Mouse (Mus musculus) kidney, embryonic 16.5 days (tissue): ENCODE data around the gene Fen1. TPM values are rescaled to one million over a fixed set of nuclear protein-coding genes. Genes with fewer than 3 reads are reported as not detected.

Experiments
- ATAC-seq: fragments of 200-750 bp; cut with Nextera tagmentation; 2 replicates; pipeline ENCODE4 v1.8.0; 2017; ENCODE audit warnings: moderate TSS enrichment; ENCODE audit not compliant: low FRiP score, low TSS enrichment
- H3K27ac ChIP-seq: fragments of 300-500 bp; sonication (generic); 2 replicates; pipeline ENCODE4 v1.5.1; 2014; ENCODE audit warnings: low read length
- H3K27me3 ChIP-seq: fragments of 300-500 bp; sonication (generic); 2 replicates; pipeline ENCODE4 v1.6.1; 2014; ENCODE audit warnings: low read length, control low read depth, mixed read lengths; ENCODE audit not compliant: insufficient read depth
- H3K36me3 ChIP-seq: fragments of 300-500 bp; sonication (generic); 2 replicates; pipeline ENCODE4 v1.6.1; 2014; ENCODE audit warnings: low read length, control low read depth, mixed read lengths; ENCODE audit not compliant: insufficient read depth
- H3K4me1 ChIP-seq: fragments of 300-500 bp; sonication (generic); 2 replicates; pipeline ENCODE4 v1.6.1; 2014; ENCODE audit warnings: low read length, control low read depth, mixed read lengths; ENCODE audit not compliant: insufficient read depth
- H3K4me2 ChIP-seq: fragments of 300-500 bp; sonication (generic); replicated peaks from 2 replicates; pipeline ENCODE4 v1.6.1; 2014; ENCODE audit warnings: low read depth, low read length
- H3K4me3 ChIP-seq: fragments of 300-500 bp; sonication (generic); 2 replicates; pipeline ENCODE4 v1.5.1; 2014; ENCODE audit warnings: mild to moderate bottlenecking, low read length
- H3K9ac ChIP-seq: fragments of 300-500 bp; sonication (generic); replicated peaks from 2 replicates; pipeline ENCODE4 v1.6.1; 2014; ENCODE audit warnings: low read length
- H3K9me3 ChIP-seq: fragments of 300-500 bp; sonication (generic); 2 replicates; pipeline ENCODE4 v1.6.1; 2016; ENCODE audit warnings: low read length, control low read depth
- WGBS: fragments of 180-500 bp; shearing (Covaris S2); extraction: QIAGEN DNeasy Blood & Tissue Kit; methylation state at CpG from one replicate; pipeline ENCODE4 v1.1.7; 2014; 5-methylcytosine and 5-hydroxymethylcytosine counted together
- polyA plus RNA-seq: library from polyadenylated mRNA; unstranded; fragments of >200 nt; fragmentation: Nextera tagmentation; extraction: Ambion mirVana; gene quantifications from 2 replicates; pipeline ENCODE4 v1.2.1, GENCODE M21; 2015

The Fen1 gene
- polyA plus RNA-seq, 1 experiment from 2014 or later, result 103 TPM

DNA sequence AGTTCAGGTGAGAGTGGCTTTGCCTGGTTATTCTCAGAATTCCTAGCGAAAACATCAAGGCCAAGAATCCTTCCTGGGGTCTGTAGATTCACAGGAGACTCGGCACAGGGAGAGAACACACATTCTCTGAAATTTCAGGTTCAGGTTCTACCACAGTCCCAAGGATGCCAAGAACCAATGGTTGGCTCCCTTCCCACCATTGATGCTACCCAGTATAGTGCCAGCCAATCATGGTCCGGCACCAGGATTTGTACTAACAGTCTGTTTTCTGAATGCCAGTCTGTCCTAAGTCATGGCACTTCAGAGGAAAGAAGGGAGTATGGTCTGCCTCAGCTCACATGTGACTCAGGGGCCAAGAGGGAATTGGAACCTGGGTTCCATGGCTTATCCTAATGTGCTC is 18.1 kb downstream of the Fen1 start:
- Histone ChIP-seq H3K4me1 (peaks cover 21% of the 10 kb centered on the region), H3K27me3 (no peaks in the 10 kb centered on the region), H3K4me3 (no peak overlapping the region), H3K4me2 (no peak overlapping the region), H3K36me3 (peaks cover 53% of the 10 kb centered on the region), H3K27ac (no peak overlapping the region), H3K9me3 (no peaks in the 10 kb centered on the region), H3K9ac (no peak overlapping the region)
- no peak for ATAC-seq
- WGBS, result 96% methylated on average over 3 of the region's 3 CpGs

DNA sequence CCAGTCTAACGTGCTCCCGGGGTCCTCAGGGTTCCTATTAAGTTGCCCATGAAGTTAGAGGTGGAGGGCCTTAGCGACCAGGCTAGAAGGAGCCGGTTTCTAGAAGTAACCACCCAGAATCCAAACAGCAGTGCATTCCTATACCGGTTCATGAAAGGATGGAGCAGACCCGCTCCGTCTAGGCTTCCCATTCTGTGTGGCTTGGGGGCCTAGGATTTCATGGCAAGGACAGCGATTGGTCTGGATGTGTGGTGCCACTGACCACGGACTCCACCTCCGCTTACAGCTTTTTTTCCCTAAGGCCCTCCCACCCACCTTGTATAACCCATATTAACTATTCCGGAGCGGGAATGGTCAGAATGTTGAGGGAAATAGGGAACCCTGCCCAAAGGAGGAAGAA is 19.9 kb downstream of the Fen1 start:
- Histone ChIP-seq H3K4me2 (peak overlapping the region; percentile 88), H3K4me3 (peak overlapping the region; percentile 90), H3K36me3 (peaks cover 40% of the 10 kb centered on the region), H3K9me3 (no peaks in the 10 kb centered on the region), H3K27me3 (no peaks in the 10 kb centered on the region), H3K4me1 (peaks cover 21% of the 10 kb centered on the region), H3K27ac (peak overlapping the region; percentile 94), H3K9ac (peak overlapping the region; percentile 92)
- WGBS, result 4% methylated on average over 12 of the region's 12 CpGs
- 0 out of 2 replicates have a peak, but pooled peaks have one; percentile 29 for ATAC-seq

DNA sequence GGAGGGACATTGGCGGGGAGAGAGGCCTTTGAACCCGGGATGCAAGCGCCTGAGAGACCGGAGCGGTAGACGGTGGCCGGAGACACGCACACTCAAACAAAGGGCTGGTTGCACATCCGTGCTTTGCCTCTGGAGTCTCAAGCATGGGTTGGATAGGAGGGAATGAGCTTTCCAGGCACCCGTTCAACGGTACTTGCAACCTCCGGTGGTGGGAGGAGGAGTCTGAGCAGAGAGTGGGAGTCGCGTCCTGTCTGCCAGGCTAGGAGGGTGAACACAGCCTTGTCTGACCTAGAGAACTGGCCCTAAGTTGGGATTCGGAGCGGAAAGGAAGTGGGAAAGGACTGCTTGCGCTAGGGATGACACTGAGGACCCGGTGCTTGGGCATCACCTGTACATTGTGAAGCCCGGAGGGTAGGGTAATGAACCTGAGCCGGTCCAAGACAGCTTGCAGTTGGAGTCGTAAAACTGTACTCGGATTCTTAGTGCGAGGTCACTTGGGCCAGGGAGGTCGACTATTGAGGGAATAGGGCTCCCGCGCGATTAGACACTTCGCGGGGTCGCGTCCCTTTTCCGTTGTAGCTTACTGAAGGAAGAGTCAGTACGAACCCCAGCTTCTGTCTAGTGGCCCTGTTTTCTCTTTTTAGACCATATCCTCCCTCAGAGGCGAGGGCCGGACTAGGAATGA is 20.5 kb downstream of the Fen1 start:
- ATAC-seq, result peak; percentile 73
- no peaks in the 10 kb centered on the region for H3K27me3 ChIP-seq
- peaks cover 33% of the 10 kb centered on the region for H3K36me3 ChIP-seq
- peak overlapping the region; percentile 92 for H3K9ac ChIP-seq
- peak overlapping the region; percentile 94 for H3K27ac ChIP-seq
- under 1% methylated on average over 35 of the region's 35 CpGs for WGBS
- no peaks in the 10 kb centered on the region for H3K9me3 ChIP-seq
- peak overlapping the region; percentile 88 for H3K4me2 ChIP-seq
- H3K4me3 ChIP-seq, result peak overlapping the region; percentile 90
- H3K4me1 ChIP-seq, result peaks cover 21% of the 10 kb centered on the region

DNA sequence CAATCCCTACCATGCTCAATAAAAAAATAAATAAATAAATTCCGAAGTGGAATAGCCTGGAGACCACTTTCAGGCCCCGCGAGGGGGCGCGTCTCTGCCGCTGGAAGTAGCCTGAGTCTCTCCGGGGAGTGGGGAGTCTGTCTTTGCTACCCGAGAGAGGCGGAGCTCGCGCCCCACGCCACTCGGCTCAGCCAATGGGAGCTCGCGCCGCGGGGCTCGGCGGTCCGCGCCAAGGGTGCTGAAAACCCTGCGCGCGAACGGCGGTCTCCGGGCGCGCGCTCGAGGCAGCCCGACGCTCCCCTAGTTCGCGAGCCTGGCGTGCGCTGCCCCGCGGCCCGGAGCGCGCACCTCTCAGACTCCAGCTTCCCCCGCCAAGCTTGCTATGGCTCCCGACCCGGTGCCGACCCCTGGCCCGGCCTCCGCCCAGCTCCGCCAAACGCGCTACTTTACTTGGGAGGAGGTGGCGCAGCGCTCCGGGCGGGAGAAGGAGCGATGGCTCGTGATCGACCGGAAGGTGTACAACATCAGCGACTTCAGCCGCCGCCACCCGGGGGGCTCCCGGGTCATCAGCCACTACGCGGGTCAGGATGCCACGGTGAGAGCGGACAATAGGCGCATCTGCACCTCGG is 21.2 kb downstream of the Fen1 start, which contains the start of gene Fads1:
Gene Fads1, plus strand, starts transcription at position 219 of the 629 bp plus-strand sequence.
- Histone ChIP-seq H3K4me3 (peak within 1 kb of the TSS; percentile 90), H3K9me3 (no peaks in the 10 kb centered on the region), H3K9ac (peak within 1 kb of the TSS; percentile 92), H3K4me1 (peaks cover 21% of the 10 kb centered on the region), H3K36me3 (peaks cover 27% of the 10 kb centered on the region), H3K4me2 (peak within 1 kb of the TSS; percentile 88), H3K27ac (peak within 1 kb of the TSS; percentile 94), H3K27me3 (no peaks in the 10 kb centered on the region)
- under 1% methylated on average over 70 of the region's 70 CpGs for WGBS
- peak; percentile 98 for ATAC-seq

DNA sequence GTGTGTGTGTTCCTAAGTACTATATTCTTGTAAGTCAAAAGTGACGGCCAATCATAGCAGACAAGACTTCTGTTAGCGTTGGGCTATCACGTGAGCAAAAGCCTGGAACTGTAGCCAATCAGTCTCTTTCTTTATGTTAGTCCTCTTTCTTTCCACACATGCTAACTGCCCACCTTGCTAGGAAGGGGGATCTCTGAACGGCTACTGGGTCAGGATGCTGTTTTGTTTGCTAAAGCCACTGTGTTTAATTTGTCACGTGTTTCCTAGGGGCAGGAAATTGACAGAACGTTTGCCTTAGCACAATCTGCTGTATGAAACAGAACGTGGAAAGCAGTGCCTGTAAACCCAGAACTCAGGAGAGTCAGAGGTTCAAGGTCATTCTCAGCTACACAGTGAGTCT is 21.8 kb downstream of the Fen1 start:
- peaks cover 21% of the 10 kb centered on the region for H3K36me3 ChIP-seq
- peaks cover 21% of the 10 kb centered on the region for H3K4me1 ChIP-seq
- H3K4me2 ChIP-seq, result peak overlapping the region; percentile 88
- no peak for ATAC-seq
- 30% methylated on average over 7 of the region's 7 CpGs for WGBS
- H3K27me3 ChIP-seq, result no peaks in the 10 kb centered on the region
- H3K9me3 ChIP-seq, result no peaks in the 10 kb centered on the region
- no peak overlapping the region for H3K27ac ChIP-seq
- peak overlapping the region; percentile 22; the same call in 1 of the 2 replicates for H3K9ac ChIP-seq
- peak overlapping the region; percentile 90 for H3K4me3 ChIP-seq

DNA sequence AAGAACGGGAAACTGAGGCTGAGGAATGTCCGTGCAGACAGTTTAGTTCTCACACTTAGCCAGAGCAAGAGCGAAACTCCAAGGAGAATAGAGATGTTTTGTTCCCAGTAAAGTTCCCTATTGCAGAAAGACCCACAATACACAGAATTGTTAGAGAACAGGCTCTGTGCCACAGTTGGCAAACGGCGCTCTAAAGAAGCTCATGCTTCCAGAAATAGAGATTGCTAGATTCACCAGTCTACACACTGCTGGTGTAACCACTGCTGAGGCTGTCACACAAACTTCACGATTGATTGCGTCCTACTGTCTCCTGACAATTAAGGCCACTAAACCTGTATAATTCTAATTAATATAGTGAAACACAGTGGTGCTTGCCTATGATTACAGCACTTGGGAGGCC is 22.7 kb downstream of the Fen1 start:
- no peak overlapping the region for H3K27ac ChIP-seq
- no peaks in the 10 kb centered on the region for H3K27me3 ChIP-seq
- H3K4me2 ChIP-seq, result no peak overlapping the region
- 93% methylated on average over 7 of the region's 7 CpGs for WGBS
- H3K4me3 ChIP-seq, result no peak overlapping the region
- H3K9me3 ChIP-seq, result no peaks in the 10 kb centered on the region
- no peak for ATAC-seq
- no peak overlapping the region for H3K9ac ChIP-seq
- peaks cover 29% of the 10 kb centered on the region for H3K4me1 ChIP-seq
- H3K36me3 ChIP-seq, result peaks cover 12% of the 10 kb centered on the region

DNA sequence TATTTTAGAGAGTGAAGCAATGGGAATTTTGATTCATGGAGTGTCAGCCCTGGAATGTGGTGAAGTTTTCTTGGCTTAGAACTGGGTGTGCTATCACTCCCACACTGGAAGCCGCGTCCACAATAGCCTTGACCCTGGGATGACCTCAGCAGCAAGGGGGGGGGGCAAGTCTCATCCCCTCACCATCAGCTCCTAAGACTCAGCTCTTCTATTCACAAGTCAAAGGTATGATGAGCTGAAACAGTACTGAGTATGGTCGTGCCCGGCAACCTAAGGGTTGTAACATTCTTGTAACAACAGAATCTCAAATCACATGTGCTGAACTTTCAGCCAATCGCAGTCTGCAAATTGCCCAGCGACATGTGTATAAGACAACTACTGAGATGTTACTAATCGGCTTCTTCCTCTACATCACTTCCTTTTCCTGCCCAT is 27.0 kb downstream of the Fen1 start:
- no peaks in the 10 kb centered on the region for H3K36me3 ChIP-seq
- peak overlapping the region; percentile 17; the same call in 1 of the 2 replicates for H3K4me2 ChIP-seq
- H3K27me3 ChIP-seq, result no peaks in the 10 kb centered on the region
- 0 out of 2 replicates have a peak overlapping the region, but pooled peaks have one; percentile 2 for H3K27ac ChIP-seq
- no peaks in the 10 kb centered on the region for H3K9me3 ChIP-seq
- H3K4me1 ChIP-seq, result peaks cover 9% of the 10 kb centered on the region
- no peak overlapping the region for H3K9ac ChIP-seq
- ATAC-seq, result peak; percentile 39; the same call in 1 of the 2 replicates
- WGBS, result 35% methylated on average over 7 of the region's 7 CpGs
- no peak overlapping the region for H3K4me3 ChIP-seq

DNA sequence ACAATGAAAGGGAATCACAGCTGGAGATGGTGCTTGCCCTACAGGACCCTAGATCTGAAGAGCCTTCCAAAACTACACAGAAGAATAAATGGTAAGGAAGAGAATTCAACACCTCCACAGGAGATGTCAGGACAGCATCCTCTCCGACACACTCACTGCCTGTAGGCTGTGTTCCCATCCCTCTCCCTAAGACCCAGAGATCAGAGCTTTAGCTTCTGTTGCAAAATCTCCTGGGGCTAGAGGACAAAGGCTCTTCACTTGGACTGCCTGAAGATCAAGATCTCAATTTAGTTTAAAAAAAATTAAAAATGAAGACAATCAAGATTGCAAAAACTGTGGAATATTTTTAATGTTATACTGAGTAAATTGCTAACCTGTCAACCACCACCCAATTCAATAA is 27.5 kb downstream of the Fen1 start:
- Histone ChIP-seq H3K4me3 (no peak overlapping the region), H3K4me1 (peaks cover 7% of the 10 kb centered on the region), H3K9ac (no peak overlapping the region), H3K27ac (no peak overlapping the region), H3K9me3 (no peaks in the 10 kb centered on the region), H3K36me3 (no peaks in the 10 kb centered on the region), H3K27me3 (no peaks in the 10 kb centered on the region), H3K4me2 (no peak overlapping the region)
- no peak for ATAC-seq
- 73% methylated on average over 1 of the region's 1 CpGs for WGBS

DNA sequence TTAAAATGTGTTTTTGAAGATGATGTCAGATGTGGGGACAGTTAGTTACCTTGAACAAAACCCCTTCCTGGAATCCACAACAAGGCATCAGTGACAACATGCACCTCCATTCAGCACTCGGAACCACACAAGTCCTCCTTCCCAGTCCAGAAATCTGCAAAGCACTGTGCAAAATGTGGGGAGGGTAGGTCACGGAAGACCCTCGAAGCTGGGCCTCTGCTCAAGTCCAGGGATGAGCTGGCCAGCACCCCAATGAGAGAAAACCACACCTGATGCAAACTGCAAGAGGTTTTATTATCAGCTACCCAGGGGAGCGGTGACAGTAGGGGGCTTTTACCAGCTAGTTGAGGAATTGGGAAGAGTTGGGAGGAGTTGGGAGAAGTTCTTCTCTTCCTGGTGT is 29.0 kb downstream of the Fen1 start:
- 88% methylated on average over 4 of the region's 4 CpGs for WGBS
- no peaks in the 10 kb centered on the region for H3K36me3 ChIP-seq
- H3K4me2 ChIP-seq, result no peak overlapping the region
- H3K4me3 ChIP-seq, result no peak overlapping the region
- peaks cover 7% of the 10 kb centered on the region for H3K4me1 ChIP-seq
- no peak overlapping the region for H3K9ac ChIP-seq
- no peak overlapping the region for H3K27ac ChIP-seq
- H3K27me3 ChIP-seq, result no peaks in the 10 kb centered on the region
- no peaks in the 10 kb centered on the region for H3K9me3 ChIP-seq
- ATAC-seq, result no peak
